Comparison of ENCODE assay signal across 9 mouse cellular contexts in genomic region chr11:6068181-6068957, GRCm38 (mm10). TPM values are rescaled to one million over a fixed set of nuclear protein-coding genes. Genes with fewer than 3 reads are reported as not detected.
DNase-seq lines count a peak whose midpoint lies in the region; ATAC-seq lines count a peak whose summit lies in the region.
"Had no signal": no experiment of that assay in that cellular context is flagged by ENCODE, and none has a peak within 500 bp of the region (broad histone marks: within the 10 kb centered on the region; RNA-seq: fewer than 3 reads in every experiment).

No protein-coding gene starts in this region.

- H3K27ac ChIP-seq in kidney, embryonic 16.5 days (ENCODE audit: low read length) = no peak overlapping the region
- no peak overlapping the region for H3K27ac ChIP-seq in midbrain, embryonic 14.5 days (replicated peaks; ENCODE audit: low read depth, low read length)
- H3K27ac ChIP-seq: embryonic facial prominence, embryonic 15.5 days had no signal

- H3K4me2 ChIP-seq in kidney, embryonic 16.5 days (replicated peaks; ENCODE audit: low read depth, low read length) = 0 out of 2 replicates have a peak overlapping the region, but pooled peaks have one; percentile 10
- H3K4me2 ChIP-seq in midbrain, embryonic 14.5 days (ENCODE audit: low read length) = peak overlapping the region; percentile 50
- H3K4me2 ChIP-seq: embryonic facial prominence, embryonic 15.5 days had no signal

- DNase-seq in kidney, postnatal 4 days = no peak
- DNase-seq in brain, adult 2 months (ENCODE audit: low read depth, low spot score) = peak; percentile 92
- peak; percentile 59 for DNase-seq in forelimb bud, embryonic 11.5 days (ENCODE audit: low read depth, low spot score)
- peak; percentile 78 for DNase-seq in midbrain, embryonic 14.5 days
- DNase-seq in yolk sac, embryonic 10.5 days (ENCODE audit: low spot score) = no peak
- DNase-seq in spleen, postnatal 4 days (ENCODE audit: low spot score in 2 of 2) = no peak

- 7% methylated on average over 18 of the region's 19 CpGs for WGBS in kidney, embryonic 16.5 days
- WGBS in midbrain, embryonic 14.5 days = 4% methylated on average over 18 of the region's 19 CpGs

- H3K36me3 ChIP-seq in kidney, embryonic 16.5 days (ENCODE audit: insufficient read depth, low read length) = no peaks in the 10 kb centered on the region
- H3K36me3 ChIP-seq in midbrain, embryonic 14.5 days (ENCODE audit: control insufficient read depth, insufficient read depth, low read length) = no peaks in the 10 kb centered on the region
- H3K36me3 ChIP-seq: embryonic facial prominence, embryonic 15.5 days had no signal

- H3K4me3 ChIP-seq in kidney, embryonic 16.5 days (ENCODE audit: low read length) = no peak overlapping the region
- H3K4me3 ChIP-seq in midbrain, embryonic 14.5 days (replicated peaks; ENCODE audit: low read depth, low read length) = peak overlapping the region; percentile 23
- H3K4me3 ChIP-seq: embryonic facial prominence, embryonic 15.5 days had no signal

- H3K9ac ChIP-seq in kidney, embryonic 16.5 days (replicated peaks; ENCODE audit: low read length) = no peak overlapping the region
- peak overlapping the region; percentile 41 for H3K9ac ChIP-seq in midbrain, embryonic 14.5 days (replicated peaks; ENCODE audit: low read length)
- H3K9ac ChIP-seq: embryonic facial prominence, embryonic 15.5 days had no signal

- H3K27me3 ChIP-seq in kidney, embryonic 16.5 days (ENCODE audit: insufficient read depth, low read length) = peaks cover 58% of the 10 kb centered on the region
- peaks cover 39% of the 10 kb centered on the region for H3K27me3 ChIP-seq in midbrain, embryonic 14.5 days (ENCODE audit: control insufficient read depth, insufficient read depth, low read length)

- no peak for ATAC-seq in kidney, embryonic 16.5 days (ENCODE audit: low FRiP score, low TSS enrichment)
- ATAC-seq in midbrain, embryonic 14.5 days (ENCODE audit: low FRiP score, low TSS enrichment) = no peak
- no peak for ATAC-seq in megakaryocyte, adult 5-6 weeks (ENCODE audit: poor library complexity, severe bottlenecking)

- no peaks in the 10 kb centered on the region for H3K9me3 ChIP-seq in kidney, embryonic 16.5 days (ENCODE audit: low read length)
- no peaks in the 10 kb centered on the region for H3K9me3 ChIP-seq in midbrain, embryonic 14.5 days (ENCODE audit: control insufficient read depth, low read length)
- H3K9me3 ChIP-seq: embryonic facial prominence, embryonic 15.5 days had no signal

- H3K4me1 ChIP-seq in kidney, embryonic 16.5 days (ENCODE audit: insufficient read depth, low read length) = peaks cover 18% of the 10 kb centered on the region
- peaks cover 25% of the 10 kb centered on the region for H3K4me1 ChIP-seq in midbrain, embryonic 14.5 days (ENCODE audit: control insufficient read depth, insufficient read depth, low read length)

RNA-seq across cellular contexts. Expression of gene Camk2b, which starts 2.2 kb away (rescaled TPM):
- 3.4 and 4.1 TPM in 2 replicates for polyA plus RNA-seq in kidney, embryonic 16.5 days (2015; fragmentation: Nextera tagmentation; extraction: Ambion mirVana)
- polyA plus RNA-seq in midbrain, embryonic 14.5 days (2014; fragmentation: Nextera tagmentation; extraction: Ambion mirVana) = 85.6 and 124 TPM in 2 replicates
- 0.38 and 0.71 TPM in 2 replicates for total RNA-seq in megakaryocyte, adult 5-6 weeks (2015)
- total RNA-seq in megakaryocyte, adult 5-6 weeks (2017) = 0.59 and 1.3 TPM in 2 replicates

Comparison
In these comparisons a context has a peak if more than half of its experiments do, and no peak if none do; other contexts are left out.
1. DNase-seq: peak in brain, adult 2 months (single experiment), forelimb bud, embryonic 11.5 days (single experiment) and midbrain, embryonic 14.5 days (single experiment); none in kidney, postnatal 4 days (0 of 2), yolk sac, embryonic 10.5 days (single experiment) and spleen, postnatal 4 days (0 of 2).
2. RNA of gene Camk2b, which starts 2.2 kb away (polyA plus RNA-seq): 85.6 to 124 TPM in midbrain, embryonic 14.5 days; 3.4 to 4.1 TPM in kidney, embryonic 16.5 days; every median in the first group is over 10 times any median in the second.